Mouse (Mus musculus): ENCODE data around the gene Sdc3. TPM values are rescaled to one million over a fixed set of nuclear protein-coding genes. Genes with fewer than 3 reads are reported as not detected.

Gene Sdc3
- total and polyA plus RNA-seq, 3 experiments: 0.01 to 15.7 (median 0.05) TPM

DNA sequence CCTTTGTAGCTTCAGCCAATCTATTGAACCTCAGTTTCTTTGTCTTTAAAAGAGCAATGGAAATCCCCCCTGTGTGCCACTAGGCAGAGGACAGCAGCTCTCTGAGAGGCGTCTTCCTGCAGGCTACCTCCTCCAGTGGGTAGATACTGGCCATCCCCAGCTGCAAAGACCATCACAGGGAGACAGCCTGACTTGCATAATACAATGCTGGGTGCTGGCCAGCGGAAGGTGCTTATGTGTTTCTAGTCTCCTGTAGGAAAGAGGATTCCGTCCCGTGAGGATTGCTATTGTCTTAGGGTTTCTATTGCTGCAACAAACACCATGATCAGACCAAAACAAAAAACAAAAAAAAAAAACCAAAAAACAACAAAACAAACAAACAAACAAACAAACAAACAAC is 43.2 kb downstream of the Sdc3 start:
- DNase-seq (ENCODE audit: low spot score) (no peak), ATAC-seq (ENCODE audit: extremely low read depth, insufficient number of reproducible peaks, low FRiP score, poor library complexity, severe bottlenecking) (no peak)
- TF ChIP-seq TAL1 (conservative IDR thresholded peaks at IDR 0.05; ENCODE audit: low read depth, low read length) (no peak), CTCF (IDR thresholded peaks at IDR 0.05; ENCODE audit: low read depth, low read length) (no peak), GATA2 (IDR thresholded peaks at IDR 0.05; ENCODE audit: borderline replicate concordance, low read depth, low read length) (no peak), POLR2AphosphoS5 (IDR thresholded peaks at IDR 0.05; ENCODE audit: insufficient replicate concordance, low read depth, low read length) (no peak)
- peaks cover 16% of the 10 kb centered on the region; the same call in 1 of the 2 replicates for H3K27me3 ChIP-seq (ENCODE audit: insufficient read depth, low read length)
- H3K9me3 ChIP-seq (replicated peaks): no peaks in the 10 kb centered on the region
- H3K36me3 ChIP-seq (replicated peaks): no peaks in the 10 kb centered on the region
- no peaks in the 10 kb centered on the region for H3K4me1 ChIP-seq (ENCODE audit: insufficient read depth, low read depth, low read length)
- no peak overlapping the region for H3K4me3 ChIP-seq (ENCODE audit: low read depth, low read length)

DNA sequence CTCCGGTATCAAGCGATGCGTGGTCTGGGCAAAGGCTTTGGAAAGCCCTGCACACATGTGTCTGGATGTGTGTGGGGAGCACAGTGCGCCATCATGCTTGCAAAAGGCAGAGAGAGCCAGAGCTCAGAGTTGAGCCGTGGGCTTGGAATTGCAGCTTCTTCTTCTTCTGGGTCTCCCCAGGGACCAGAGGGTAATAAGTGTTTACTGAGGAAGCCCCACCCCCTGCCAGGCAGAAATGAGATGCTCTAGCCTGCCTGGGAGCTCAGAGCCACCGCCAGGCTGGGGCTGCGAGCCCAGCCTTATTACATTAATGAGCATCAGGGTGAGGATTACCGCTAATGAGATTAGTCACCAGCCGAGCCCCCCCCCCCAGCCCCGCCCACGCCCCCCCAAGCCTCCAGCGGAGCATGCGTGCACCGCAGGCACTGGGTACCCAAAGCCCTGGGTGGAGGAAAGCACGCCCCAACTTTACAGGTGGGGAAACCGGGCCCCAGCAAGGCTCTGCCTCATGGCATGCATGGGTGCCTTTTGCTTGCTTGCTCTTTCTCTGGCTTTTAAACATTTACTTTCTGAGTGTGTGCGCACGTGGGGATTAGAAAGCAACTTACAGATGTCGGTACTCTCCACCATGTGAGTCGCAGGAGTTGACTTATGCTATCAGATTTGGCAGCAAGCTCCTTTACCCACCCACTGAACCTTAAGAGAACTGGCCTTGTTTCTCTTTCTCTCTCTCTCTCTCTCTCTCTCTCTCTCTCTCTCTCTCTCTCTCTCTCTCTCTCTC is 44.1 kb downstream of the Sdc3 start:
- DNase-seq (ENCODE audit: low spot score): no peak
- TF ChIP-seq GATA2 (IDR thresholded peaks at IDR 0.05; ENCODE audit: borderline replicate concordance, low read depth, low read length): no peak
- no peak for TF ChIP-seq CTCF (IDR thresholded peaks at IDR 0.05; ENCODE audit: low read depth, low read length)
- no peak for TF ChIP-seq GATA1 (IDR thresholded peaks at IDR 0.05; ENCODE audit: borderline replicate concordance, low read length)
- no peak for TF ChIP-seq POLR2AphosphoS5 (IDR thresholded peaks at IDR 0.05; ENCODE audit: insufficient replicate concordance, low read depth, low read length)
- no peak for TF ChIP-seq TAL1 (conservative IDR thresholded peaks at IDR 0.05; ENCODE audit: low read depth, low read length)
- peaks cover 19% of the 10 kb centered on the region; the same call in 1 of the 2 replicates for H3K27me3 ChIP-seq (ENCODE audit: insufficient read depth, low read length)

DNA sequence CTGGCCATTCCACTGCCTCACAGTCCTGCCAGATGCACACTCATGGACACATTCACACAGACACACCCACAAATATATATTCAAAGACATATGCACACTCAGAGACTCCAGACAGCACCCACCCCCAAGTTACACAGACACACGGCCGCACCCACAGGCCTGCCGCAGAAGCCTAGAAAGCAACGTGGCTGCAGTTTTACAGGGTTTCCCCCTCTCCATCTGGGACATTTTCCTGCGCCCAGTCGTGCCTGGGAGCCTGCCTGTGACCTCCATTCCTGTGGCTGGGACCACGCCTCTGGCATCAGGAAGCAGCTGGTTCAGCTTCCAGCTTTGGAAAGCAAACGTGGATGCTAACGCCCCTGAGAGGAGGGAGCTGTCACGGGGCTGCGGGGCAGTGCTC is 46.2 kb downstream of the Sdc3 start:
- no peak for ATAC-seq (ENCODE audit: extremely low read depth, insufficient number of reproducible peaks, low FRiP score, poor library complexity, severe bottlenecking)
- TF ChIP-seq CTCF (IDR thresholded peaks at IDR 0.05; ENCODE audit: low read depth, low read length): no peak
- no peak for TF ChIP-seq GATA2 (IDR thresholded peaks at IDR 0.05; ENCODE audit: borderline replicate concordance, low read depth, low read length)
- TF ChIP-seq TAL1 (conservative IDR thresholded peaks at IDR 0.05; ENCODE audit: low read depth, low read length): no peak
- no peak for TF ChIP-seq GATA1 (IDR thresholded peaks at IDR 0.05; ENCODE audit: borderline replicate concordance, low read length)
- TF ChIP-seq POLR2AphosphoS5 (IDR thresholded peaks at IDR 0.05; ENCODE audit: insufficient replicate concordance, low read depth, low read length): no peak
- peaks cover 7% of the 10 kb centered on the region for H3K4me1 ChIP-seq (ENCODE audit: insufficient read depth, low read depth, low read length)

More for the DNA sequence above, 44.1 kb downstream of the Sdc3 start:
- Histone ChIP-seq H3K4me3 (ENCODE audit: low read depth, low read length) (no peak overlapping the region), H3K36me3 (replicated peaks) (no peaks in the 10 kb centered on the region), H3K4me1 (ENCODE audit: insufficient read depth, low read depth, low read length) (peaks cover 6% of the 10 kb centered on the region), H3K9me3 (replicated peaks) (no peaks in the 10 kb centered on the region)
- no peak for ATAC-seq (ENCODE audit: extremely low read depth, insufficient number of reproducible peaks, low FRiP score, poor library complexity, severe bottlenecking)

DNA sequence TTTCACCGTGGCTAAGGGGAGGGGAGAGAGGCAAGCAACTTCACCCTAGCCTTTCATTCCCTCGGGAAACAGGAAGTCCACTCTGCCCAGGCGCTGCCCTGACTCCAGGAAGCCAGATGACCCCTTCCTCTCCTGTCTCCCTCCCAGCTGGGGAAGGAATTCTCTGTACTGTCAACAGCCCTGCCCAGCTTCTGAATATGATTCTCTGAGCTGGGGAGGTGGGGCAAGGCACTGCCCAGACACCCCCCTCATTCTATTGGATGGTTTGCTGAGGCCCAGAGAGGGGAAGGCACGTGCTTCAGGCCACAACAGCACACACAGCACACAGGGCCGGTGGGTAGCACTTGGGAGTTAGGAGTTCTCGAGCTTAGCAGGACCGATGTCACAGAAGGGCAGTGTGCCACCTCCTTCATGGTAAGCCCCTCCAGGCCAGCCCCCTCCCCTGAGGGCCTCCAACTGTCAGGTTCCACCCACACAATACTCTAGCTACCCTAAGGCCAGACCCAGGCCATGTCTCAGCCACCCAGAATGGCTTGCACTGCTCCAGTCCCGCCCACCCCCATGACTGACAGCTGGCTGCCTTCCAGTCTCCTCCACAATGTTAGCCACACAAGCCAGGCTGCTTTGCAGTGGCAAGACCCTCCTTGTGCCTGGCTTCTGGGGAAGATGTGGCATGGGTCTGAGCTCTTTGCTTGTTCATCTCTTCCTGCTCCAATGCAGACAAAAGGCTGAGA is 48.9 kb downstream of the Sdc3 start:
- Histone ChIP-seq H3K9me3 (replicated peaks) (no peaks in the 10 kb centered on the region), H3K4me3 (ENCODE audit: low read depth, low read length) (no peak overlapping the region), H3K27me3 (ENCODE audit: insufficient read depth, low read length) (peaks cover 24% of the 10 kb centered on the region), H3K36me3 (replicated peaks) (no peaks in the 10 kb centered on the region), H3K4me1 (ENCODE audit: insufficient read depth, low read depth, low read length) (peaks cover 7% of the 10 kb centered on the region)
- TF ChIP-seq POLR2AphosphoS5 (IDR thresholded peaks at IDR 0.05; ENCODE audit: insufficient replicate concordance, low read depth, low read length): no peak
- ATAC-seq (ENCODE audit: extremely low read depth, insufficient number of reproducible peaks, low FRiP score, poor library complexity, severe bottlenecking) (no peak), DNase-seq (ENCODE audit: low spot score) (no peak)

More for the DNA sequence above, 46.2 kb downstream of the Sdc3 start:
- Histone ChIP-seq H3K9me3 (replicated peaks) (no peaks in the 10 kb centered on the region), H3K27me3 (ENCODE audit: insufficient read depth, low read length) (peaks cover 24% of the 10 kb centered on the region; the same call in 1 of the 2 replicates), H3K4me3 (ENCODE audit: low read depth, low read length) (no peak overlapping the region), H3K36me3 (replicated peaks) (no peaks in the 10 kb centered on the region)
- DNase-seq (ENCODE audit: low spot score): no peak

DNA sequence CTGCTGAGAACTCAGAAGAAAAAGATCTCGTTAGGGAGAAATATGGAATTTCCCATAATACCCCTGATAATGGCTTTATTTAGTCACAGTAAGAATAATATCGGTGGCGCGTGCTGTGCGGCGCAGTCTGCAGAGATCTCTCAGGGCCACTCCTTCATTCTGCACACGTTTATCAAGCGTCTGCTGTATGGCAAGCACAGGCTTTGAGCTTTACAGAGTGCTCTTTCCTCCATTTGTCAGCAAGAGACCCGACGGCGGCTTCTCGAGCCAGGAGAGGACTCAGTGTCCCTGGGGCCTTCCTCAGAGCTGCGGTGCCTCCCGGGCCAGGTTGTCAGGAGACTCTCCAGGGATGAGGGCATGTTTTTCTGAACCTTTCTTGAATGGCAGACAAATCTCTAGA is 56.5 kb downstream of the Sdc3 start:
- Histone ChIP-seq H3K4me1 (ENCODE audit: insufficient read depth, low read depth, low read length) (no peaks in the 10 kb centered on the region), H3K36me3 (replicated peaks) (no peaks in the 10 kb centered on the region), H3K4me3 (ENCODE audit: low read depth, low read length) (no peak overlapping the region), H3K9me3 (replicated peaks) (no peaks in the 10 kb centered on the region), H3K27me3 (ENCODE audit: insufficient read depth, low read length) (peaks cover 10% of the 10 kb centered on the region)
- no peak for ATAC-seq (ENCODE audit: extremely low read depth, insufficient number of reproducible peaks, low FRiP score, poor library complexity, severe bottlenecking)
- TF ChIP-seq GATA2 (IDR thresholded peaks at IDR 0.05; ENCODE audit: borderline replicate concordance, low read depth, low read length): no peak
- no peak for DNase-seq (ENCODE audit: low spot score)

DNA sequence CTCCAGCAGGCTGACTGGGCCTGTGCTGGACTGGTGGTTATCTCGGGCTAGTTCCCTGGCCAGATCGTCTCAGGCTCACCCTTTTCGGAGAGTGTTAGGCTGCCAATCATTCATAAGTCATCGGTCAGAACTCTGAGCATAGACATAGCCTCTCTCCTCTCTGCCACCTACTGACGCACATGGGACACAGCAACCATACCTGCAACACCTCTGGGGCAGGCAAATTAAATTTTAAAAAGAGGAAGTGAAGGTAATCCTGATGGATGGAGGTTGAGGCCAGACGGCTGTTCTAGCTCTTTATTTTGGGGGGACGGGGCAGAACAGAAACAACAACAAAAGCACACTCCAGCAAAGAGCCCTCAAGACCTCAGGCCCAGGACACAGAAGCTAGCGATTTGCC is 65.3 kb downstream of the Sdc3 start:
- Histone ChIP-seq H3K27me3 (ENCODE audit: insufficient read depth, low read length) (peaks cover 22% of the 10 kb centered on the region), H3K36me3 (replicated peaks) (no peaks in the 10 kb centered on the region), H3K9me3 (replicated peaks) (no peaks in the 10 kb centered on the region), H3K4me1 (ENCODE audit: insufficient read depth, low read depth, low read length) (no peaks in the 10 kb centered on the region), H3K4me3 (ENCODE audit: low read depth, low read length) (no peak overlapping the region)
- ATAC-seq (ENCODE audit: extremely low read depth, insufficient number of reproducible peaks, low FRiP score, poor library complexity, severe bottlenecking) (no peak), DNase-seq (ENCODE audit: low spot score) (no peak)
- TF ChIP-seq CTCF (IDR thresholded peaks at IDR 0.05; ENCODE audit: low read depth, low read length) (no peak), POLR2AphosphoS5 (IDR thresholded peaks at IDR 0.05; ENCODE audit: insufficient replicate concordance, low read depth, low read length) (no peak), TAL1 (conservative IDR thresholded peaks at IDR 0.05; ENCODE audit: low read depth, low read length) (no peak), GATA1 (IDR thresholded peaks at IDR 0.05; ENCODE audit: borderline replicate concordance, low read length) (no peak), GATA2 (IDR thresholded peaks at IDR 0.05; ENCODE audit: borderline replicate concordance, low read depth, low read length) (no peak)
